Mouse (Mus musculus): Measurements from ENCODE around the gene Unc13a.
A peak's percentile ranks its signal among the peaks of the same experiment; 100 is the strongest.

Gene Unc13a

DNA sequence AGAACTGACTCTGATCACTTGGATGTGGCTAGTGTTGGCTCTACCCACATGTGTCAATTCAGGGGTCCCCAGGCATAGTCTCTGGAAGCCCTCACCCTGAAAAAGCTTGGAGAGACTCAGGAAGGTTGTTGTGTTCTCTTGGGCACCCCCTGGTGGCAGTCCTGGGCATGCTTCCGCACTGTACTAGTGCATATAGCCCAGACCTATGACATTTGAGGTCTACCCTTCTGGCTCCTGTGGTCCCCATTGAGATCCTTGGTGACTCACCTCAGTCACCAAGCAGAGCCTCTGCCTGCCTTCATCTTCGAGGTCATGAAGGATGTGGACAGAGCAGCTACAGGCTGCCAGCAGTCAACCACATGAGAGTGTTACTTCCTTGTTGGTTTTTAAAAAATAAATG is 84.7 kb downstream of the Unc13a start:
- DNase-seq (ENCODE audit: low spot score) = peak; percentile 47

DNA sequence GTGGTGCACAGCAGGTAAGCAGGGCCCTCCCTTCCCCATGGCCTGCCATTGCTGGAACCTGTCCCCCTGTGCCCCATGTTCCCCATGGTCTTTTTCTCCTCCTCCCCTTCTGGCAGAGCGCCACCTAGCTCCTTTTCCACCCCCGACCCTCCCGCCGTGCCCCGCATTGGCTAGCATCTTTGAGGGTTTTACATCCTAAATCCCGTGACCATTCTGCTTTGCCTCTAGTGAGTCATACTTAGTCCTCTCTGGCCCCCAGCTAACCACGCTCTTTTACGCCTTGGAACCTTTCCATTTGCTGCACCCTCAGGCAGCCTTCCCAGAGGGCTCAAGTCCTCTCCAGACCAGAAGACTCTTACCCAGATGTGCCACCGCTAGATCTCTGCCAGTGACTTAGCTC is 91.4 kb downstream of the Unc13a start:
- DNase-seq (ENCODE audit: low spot score) = no peak

DNA sequence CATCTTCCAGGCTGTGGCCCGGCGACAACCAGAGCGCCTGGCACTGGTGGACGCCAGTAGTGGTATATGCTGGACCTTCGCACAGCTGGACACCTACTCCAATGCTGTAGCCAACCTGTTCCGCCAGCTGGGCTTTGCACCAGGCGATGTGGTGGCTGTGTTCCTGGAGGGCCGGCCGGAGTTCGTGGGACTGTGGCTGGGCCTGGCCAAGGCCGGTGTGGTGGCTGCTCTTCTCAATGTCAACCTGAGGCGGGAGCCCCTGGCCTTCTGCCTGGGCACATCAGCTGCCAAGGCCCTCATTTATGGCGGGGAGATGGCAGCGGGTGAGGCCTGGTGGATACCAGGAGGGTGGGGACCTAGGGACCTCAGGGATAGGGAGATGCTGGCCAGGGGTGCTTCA is 92.1 kb downstream of the Unc13a start:
- no peak for DNase-seq (ENCODE audit: low spot score)

DNA sequence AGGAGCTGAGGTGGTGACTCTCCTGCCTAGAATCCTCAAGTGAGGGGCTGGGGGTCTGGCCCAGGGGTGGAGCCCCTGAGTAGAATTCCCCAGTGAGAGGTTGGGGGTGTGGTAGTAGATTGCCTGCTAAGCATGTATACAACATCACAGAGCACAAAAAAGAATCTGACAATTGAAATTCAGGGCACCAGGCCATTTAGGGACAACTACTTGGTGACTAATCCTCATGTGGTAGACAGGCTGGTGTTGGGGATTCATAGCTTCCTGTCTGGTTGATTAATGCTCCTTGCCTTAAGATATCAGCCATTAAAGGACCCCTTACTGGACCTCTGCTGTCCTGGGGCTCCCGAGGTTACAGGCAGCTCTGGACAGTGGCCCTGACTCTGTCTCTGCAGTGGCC is 92.5 kb downstream of the Unc13a start:
- no peak for DNase-seq (ENCODE audit: low spot score)

DNA sequence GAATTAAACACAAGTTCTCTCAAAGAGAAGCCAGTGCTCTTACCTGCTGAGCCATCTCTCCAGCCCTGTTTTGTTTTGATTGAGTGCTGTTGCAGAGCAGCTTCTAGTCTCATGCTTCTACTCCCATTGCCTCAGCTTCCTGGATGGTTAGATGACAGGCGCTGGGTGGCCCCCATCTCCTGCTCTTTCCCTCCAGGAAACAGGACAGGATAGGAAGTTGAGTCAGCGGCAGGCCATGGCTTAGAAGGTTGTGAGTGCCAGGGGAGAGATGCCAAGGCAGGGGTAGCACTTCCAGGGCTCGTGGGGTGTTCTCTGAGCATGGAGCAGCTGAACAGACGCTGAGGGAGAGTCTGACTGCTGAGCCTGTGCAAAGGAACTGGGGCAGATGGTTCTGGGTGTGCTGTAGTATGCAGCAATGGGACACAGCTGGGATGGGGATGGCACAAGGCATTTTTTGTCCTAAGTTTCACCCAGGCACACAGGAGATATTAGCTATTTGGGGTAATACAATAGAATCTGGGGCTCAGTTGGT is 93.6 kb downstream of the Unc13a start:
- no peak for DNase-seq (ENCODE audit: low spot score)

DNA sequence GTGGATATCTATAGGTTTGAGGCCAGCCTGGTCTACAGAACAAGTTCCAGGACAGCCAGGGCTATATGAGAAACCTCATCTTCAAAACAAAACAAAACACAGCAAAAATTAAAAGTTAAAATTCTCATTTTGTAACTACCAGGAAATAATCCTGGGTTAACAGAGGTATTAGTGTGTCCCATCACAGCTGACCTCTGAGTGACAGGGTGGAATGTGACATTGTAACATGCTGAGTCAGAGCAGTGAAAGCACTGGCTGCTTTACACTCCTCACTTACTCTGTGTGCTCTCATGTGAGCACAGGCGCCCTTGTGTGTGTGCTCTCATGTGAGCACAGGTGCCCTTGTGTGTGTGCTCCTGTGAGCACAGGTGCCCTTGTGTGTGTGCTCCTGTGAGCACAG is 96.5 kb downstream of the Unc13a start:
- DNase-seq (ENCODE audit: low spot score) = no peak

DNA sequence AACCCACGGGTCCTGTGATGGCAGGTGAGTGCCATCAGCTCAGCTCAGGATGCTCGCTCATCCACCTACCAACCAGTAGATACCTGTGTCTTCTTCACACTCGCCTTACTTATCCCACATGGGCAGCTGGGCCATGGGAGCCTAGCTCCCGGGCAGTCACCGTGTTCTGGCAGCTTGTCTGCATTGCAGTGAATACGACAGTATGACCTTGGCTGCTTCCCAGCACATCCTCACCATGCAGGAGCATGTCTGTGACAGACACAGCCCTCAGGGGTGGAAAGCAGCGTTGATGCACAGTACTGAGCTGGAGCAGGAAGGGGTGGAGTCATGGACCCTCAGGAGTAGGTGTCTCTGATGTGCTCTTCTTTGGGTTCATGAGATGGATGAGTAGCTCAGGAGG is 97.1 kb downstream of the Unc13a start:
- no peak for DNase-seq (ENCODE audit: low spot score)
